Mouse (Mus musculus) erythroblast, embryonic 14.5 days (primary cell): ENCODE measurements around the gene Cenpl. TPM values are rescaled to one million over a fixed set of nuclear protein-coding genes. Genes with fewer than 3 reads are reported as not detected.

Experiments used
- H3K27me3 ChIP-seq: 2 replicates; pipeline ENCODE4 v1.6.1; 2012; ENCODE audit warnings: inconsistent platforms; ENCODE audit not compliant: control insufficient read depth
- H3K36me3 ChIP-seq: 2 replicates; pipeline ENCODE4 v1.6.1; 2012; ENCODE audit warnings: mild to moderate bottlenecking, inconsistent platforms; ENCODE audit not compliant: control insufficient read depth
- H3K4me1 ChIP-seq: 2 replicates; pipeline ENCODE4 v1.6.1; 2012; ENCODE audit warnings: inconsistent platforms; ENCODE audit not compliant: control insufficient read depth
- H3K4me3 ChIP-seq: replicated peaks from 2 replicates; pipeline ENCODE3; 2012; ENCODE audit warnings: moderate library complexity, mild to moderate bottlenecking, inconsistent platforms
- H3K9me3 ChIP-seq: 2 replicates; pipeline ENCODE4 v1.6.1; 2012; ENCODE audit warnings: low read length, inconsistent platforms, mixed read lengths; ENCODE audit not compliant: control insufficient read depth
- GATA1 ChIP-seq: IDR thresholded peaks from 2 replicates; pipeline ENCODE4 v1.6.1; 2012; ENCODE audit warnings: low read length, inconsistent platforms, mixed read lengths
- TAL1 ChIP-seq: IDR thresholded peaks from 3 replicates; pipeline ENCODE4 v1.6.1; 2012; ENCODE audit warnings: low read length, inconsistent platforms, mixed read lengths
- polyA plus RNA-seq: library from polyadenylated mRNA; stranded (reverse); fragments of >175 nt; gene quantifications from 2 replicates; pipeline ENCODE4 v1.2.3, GENCODE M21; 2012

The Cenpl gene
- polyA plus RNA-seq, 1 experiment, result 5.0 TPM

GRCm38 (mm10) chr1:161034435-161035280 is 35.9 kb upstream of the Cenpl start, which contains the start of gene Zbtb37:
Zbtb37 (minus strand) TSS chr1:161034849.
- Histone ChIP-seq H3K36me3 (peaks cover 63% of the 10 kb centered on the region), H3K9me3 (no peaks in the 10 kb centered on the region), H3K4me1 (peaks cover 68% of the 10 kb centered on the region)

GRCm38 (mm10) chr1:161035281-161035785 is 35.2 kb upstream of the Cenpl start:
- no peak for TF ChIP-seq TAL1
- no peak for TF ChIP-seq GATA1
- Histone ChIP-seq H3K27me3 (no peaks in the 10 kb centered on the region), H3K36me3 (peaks cover 67% of the 10 kb centered on the region), H3K4me1 (peaks cover 72% of the 10 kb centered on the region), H3K9me3 (no peaks in the 10 kb centered on the region), H3K4me3 (peak overlapping the region; percentile 97)

More at GRCm38 (mm10) chr1:161034435-161035280, 35.9 kb upstream of the Cenpl start, which contains the start of gene Zbtb37:
- TF ChIP-seq GATA1 (no peak), TAL1 (no peak)
- peak within 1 kb of the TSS; percentile 97 for H3K4me3 ChIP-seq
- no peaks in the 10 kb centered on the region for H3K27me3 ChIP-seq

GRCm38 (mm10) chr1:161035786-161036404 is 34.6 kb upstream of the Cenpl start:
- H3K36me3 ChIP-seq, result peaks cover 72% of the 10 kb centered on the region
- no peaks in the 10 kb centered on the region for H3K9me3 ChIP-seq
- TF ChIP-seq GATA1, result no peak
- H3K4me3 ChIP-seq, result peak overlapping the region; percentile 97
- H3K4me1 ChIP-seq, result peaks cover 71% of the 10 kb centered on the region
- no peaks in the 10 kb centered on the region for H3K27me3 ChIP-seq

GRCm38 (mm10) chr1:161036411-161036841 is 34.1 kb upstream of the Cenpl start:
- Histone ChIP-seq H3K4me3 (peak overlapping the region; percentile 97), H3K9me3 (no peaks in the 10 kb centered on the region), H3K36me3 (peaks cover 74% of the 10 kb centered on the region), H3K4me1 (peaks cover 71% of the 10 kb centered on the region), H3K27me3 (no peaks in the 10 kb centered on the region)
- TF ChIP-seq TAL1 (no peak), GATA1 (no peak)

GRCm38 (mm10) chr1:161037026-161037425 is 33.5 kb upstream of the Cenpl start:
- Histone ChIP-seq H3K27me3 (no peaks in the 10 kb centered on the region), H3K4me1 (peaks cover 66% of the 10 kb centered on the region), H3K36me3 (peaks cover 74% of the 10 kb centered on the region), H3K9me3 (no peaks in the 10 kb centered on the region), H3K4me3 (peak overlapping the region; percentile 97)
- no peak for TF ChIP-seq GATA1
- no peak for TF ChIP-seq TAL1

- H3K4me1 ChIP-seq, result peaks cover 60% of the 10 kb centered on the region
- H3K9me3 ChIP-seq, result no peaks in the 10 kb centered on the region
- TF ChIP-seq GATA1, result no peak
- TF ChIP-seq TAL1, result no peak
- H3K27me3 ChIP-seq, result no peaks in the 10 kb centered on the region
- H3K36me3 ChIP-seq, result peaks cover 74% of the 10 kb centered on the region
- H3K4me3 ChIP-seq, result peak overlapping the region; percentile 97
These were observed 32.9 kb upstream of the Cenpl start for GRCm38 (mm10) chr1:161037599-161037998.

- no peaks in the 10 kb centered on the region for H3K27me3 ChIP-seq
- H3K36me3 ChIP-seq, result peaks cover 77% of the 10 kb centered on the region
- no peak for TF ChIP-seq TAL1
- TF ChIP-seq GATA1, result no peak
- H3K9me3 ChIP-seq, result no peaks in the 10 kb centered on the region
- H3K4me3 ChIP-seq, result peak overlapping the region; percentile 97
- H3K4me1 ChIP-seq, result peaks cover 57% of the 10 kb centered on the region
These were observed 32.5 kb upstream of the Cenpl start for GRCm38 (mm10) chr1:161038004-161038403.

- Histone ChIP-seq H3K36me3 (peaks cover 88% of the 10 kb centered on the region), H3K27me3 (no peaks in the 10 kb centered on the region), H3K4me3 (no peak overlapping the region), H3K9me3 (no peaks in the 10 kb centered on the region), H3K4me1 (peaks cover 46% of the 10 kb centered on the region)
- TF ChIP-seq GATA1 (no peak), TAL1 (no peak)
These were observed 31.4 kb upstream of the Cenpl start for GRCm38 (mm10) chr1:161038968-161039721.
